Mouse (Mus musculus): ENCODE measurements around the gene Glb1l2. TPM values are rescaled to one million over a fixed set of nuclear protein-coding genes. Genes with fewer than 3 reads are reported as not detected.

Glb1l2 gene
- total RNA-seq, 1 experiment, result 2.6 TPM

DNA sequence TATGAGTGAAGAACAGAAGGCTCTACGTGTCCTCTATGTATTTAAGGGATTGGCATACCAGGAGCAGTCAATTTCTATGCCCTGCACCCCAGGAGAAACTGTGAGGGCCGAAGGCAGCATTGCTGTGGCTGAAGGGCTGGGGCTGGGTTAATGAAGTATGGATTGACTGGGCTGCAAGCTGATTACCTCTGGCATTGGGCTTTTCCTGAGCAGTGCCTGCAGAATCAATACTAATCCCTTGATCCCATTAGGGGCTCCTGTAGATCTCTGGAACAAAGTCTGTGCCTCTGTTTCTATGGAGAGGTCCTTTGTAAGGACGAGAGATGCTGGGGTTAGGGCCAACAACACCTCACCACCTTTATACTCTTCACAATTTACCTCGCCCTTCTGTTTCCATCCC is 59.1 kb downstream of the Glb1l2 start:
- Histone ChIP-seq H3K4me1 (ENCODE audit: control insufficient read depth in 2 of 2, insufficient read depth in 2 of 2, low read length in 2 of 2, poor library complexity in 1 of 2) (no peaks in the 10 kb centered on the region), H3K36me3 (ENCODE audit: control insufficient read depth, insufficient read depth, low read length, poor library complexity, severe bottlenecking) (no peaks in the 10 kb centered on the region), H3K27ac (ENCODE audit: insufficient read depth, low read depth, low read length, poor library complexity, severe bottlenecking) (no peak overlapping the region), H3K4me3 (ENCODE audit: insufficient read depth in 1 of 2, low read depth in 1 of 2, low read length in 2 of 2, poor library complexity in 1 of 2, severe bottlenecking in 1 of 2) (no peak overlapping the region), H3K9ac (ENCODE audit: insufficient read depth, low read depth, low read length, poor library complexity, severe bottlenecking) (no peak overlapping the region), H3K9me3 (ENCODE audit: control insufficient read depth, insufficient read depth, low read depth, low read length) (no peaks in the 10 kb centered on the region)
- in situ Hi-C loops (cut with MboI; ENCODE audit: low sequenced_read_pairs in 2 of 2, unreplicated experiment in 2 of 2), result no loop called here
- TF ChIP-seq ZC3H11A (IDR thresholded peaks at IDR 0.05; ENCODE audit: borderline replicate concordance, low read depth, low read length), result no peak
- no peak for TF ChIP-seq MAFK (IDR thresholded peaks at IDR 0.05; ENCODE audit: insufficient read depth, low read depth, low read length)
- no peak for TF ChIP-seq CHD2 (IDR thresholded peaks at IDR 0.05; ENCODE audit: low read depth, low read length)
- no peak for TF ChIP-seq HCFC1 (IDR thresholded peaks at IDR 0.05; ENCODE audit: borderline replicate concordance, insufficient read depth, low read length)
- TF ChIP-seq ZNF384 (IDR thresholded peaks at IDR 0.05; ENCODE audit: low read depth, low read length), result no peak
- no peak for DNase-seq (ENCODE audit: low read depth, low spot score)

DNA sequence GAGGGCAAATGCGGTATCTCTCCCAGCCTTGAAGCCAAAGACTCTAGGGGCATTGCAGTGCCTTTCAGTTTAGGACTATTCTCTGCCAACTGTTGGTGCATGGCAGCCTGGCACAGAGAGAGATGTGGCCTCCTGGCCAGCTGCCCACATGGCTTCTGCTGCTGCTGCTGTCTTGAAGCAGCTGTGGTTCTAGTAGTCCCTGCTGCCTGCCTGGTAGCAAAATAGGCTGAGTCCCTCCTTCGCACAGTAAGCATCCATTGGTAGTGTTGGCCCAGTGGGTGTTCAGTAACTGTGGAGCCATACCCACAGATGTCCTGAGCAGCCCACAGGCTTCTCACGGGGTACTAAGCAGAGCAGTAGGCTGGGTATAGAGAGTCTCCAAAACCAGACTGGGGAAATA is 63.5 kb downstream of the Glb1l2 start:
- Histone ChIP-seq H3K36me3 (ENCODE audit: control insufficient read depth, insufficient read depth, low read length, poor library complexity, severe bottlenecking) (no peaks in the 10 kb centered on the region), H3K27ac (ENCODE audit: insufficient read depth, low read depth, low read length, poor library complexity, severe bottlenecking) (no peak overlapping the region), H3K9me3 (ENCODE audit: control insufficient read depth, insufficient read depth, low read depth, low read length) (no peaks in the 10 kb centered on the region), H3K9ac (ENCODE audit: insufficient read depth, low read depth, low read length, poor library complexity, severe bottlenecking) (no peak overlapping the region), H3K4me3 (ENCODE audit: insufficient read depth in 1 of 2, low read depth in 1 of 2, low read length in 2 of 2, poor library complexity in 1 of 2, severe bottlenecking in 1 of 2) (no peak overlapping the region), H3K4me1 (ENCODE audit: control insufficient read depth in 2 of 2, insufficient read depth in 2 of 2, low read length in 2 of 2, poor library complexity in 1 of 2) (no peaks in the 10 kb centered on the region)
- no peak for TF ChIP-seq HCFC1 (IDR thresholded peaks at IDR 0.05; ENCODE audit: borderline replicate concordance, insufficient read depth, low read length)
- TF ChIP-seq ZC3H11A (IDR thresholded peaks at IDR 0.05; ENCODE audit: borderline replicate concordance, low read depth, low read length), result no peak
- no peak for TF ChIP-seq ZNF384 (IDR thresholded peaks at IDR 0.05; ENCODE audit: low read depth, low read length)
- TF ChIP-seq MAFK (IDR thresholded peaks at IDR 0.05; ENCODE audit: insufficient read depth, low read depth, low read length), result no peak
- no peak for TF ChIP-seq CHD2 (IDR thresholded peaks at IDR 0.05; ENCODE audit: low read depth, low read length)
- in situ Hi-C loops (cut with MboI; ENCODE audit: low sequenced_read_pairs in 2 of 2, unreplicated experiment in 2 of 2), result no loop called here
- DNase-seq (ENCODE audit: low read depth, low spot score), result no peak

DNA sequence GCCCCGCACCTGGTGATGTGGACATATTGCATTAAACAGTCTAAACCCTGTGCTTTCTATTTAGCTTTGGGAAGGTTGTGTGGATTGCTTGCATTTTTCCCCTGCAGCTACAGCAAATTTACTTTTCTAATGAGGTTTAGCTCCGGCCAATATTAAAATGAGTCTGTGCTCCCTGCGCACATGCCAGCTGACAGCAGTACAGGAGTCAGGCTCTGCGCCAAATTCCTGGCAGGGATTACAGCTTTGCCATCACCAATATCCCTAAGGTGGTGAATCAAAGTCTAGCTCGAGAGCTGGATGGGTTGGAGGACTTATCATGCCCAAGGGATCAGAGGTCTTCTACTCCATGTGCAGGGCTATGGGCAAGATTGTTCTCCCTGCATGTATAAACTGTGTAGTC is 69.2 kb downstream of the Glb1l2 start:
- no peaks in the 10 kb centered on the region for H3K9me3 ChIP-seq (ENCODE audit: control insufficient read depth, insufficient read depth, low read depth, low read length)
- H3K4me3 ChIP-seq (ENCODE audit: insufficient read depth in 1 of 2, low read depth in 1 of 2, low read length in 2 of 2, poor library complexity in 1 of 2, severe bottlenecking in 1 of 2), result no peak overlapping the region
- DNase-seq (ENCODE audit: low read depth, low spot score), result no peak
- no peak overlapping the region for H3K27ac ChIP-seq (ENCODE audit: insufficient read depth, low read depth, low read length, poor library complexity, severe bottlenecking)
- no peak overlapping the region for H3K9ac ChIP-seq (ENCODE audit: insufficient read depth, low read depth, low read length, poor library complexity, severe bottlenecking)
- TF ChIP-seq CHD2 (IDR thresholded peaks at IDR 0.05; ENCODE audit: low read depth, low read length) (no peak), HCFC1 (IDR thresholded peaks at IDR 0.05; ENCODE audit: borderline replicate concordance, insufficient read depth, low read length) (no peak), ZNF384 (IDR thresholded peaks at IDR 0.05; ENCODE audit: low read depth, low read length) (no peak), ZC3H11A (IDR thresholded peaks at IDR 0.05; ENCODE audit: borderline replicate concordance, low read depth, low read length) (no peak)
- H3K36me3 ChIP-seq (ENCODE audit: control insufficient read depth, insufficient read depth, low read length, poor library complexity, severe bottlenecking), result no peaks in the 10 kb centered on the region
- H3K4me1 ChIP-seq (ENCODE audit: control insufficient read depth in 2 of 2, insufficient read depth in 2 of 2, low read length in 2 of 2, poor library complexity in 1 of 2), result no peaks in the 10 kb centered on the region
- in situ Hi-C loops (cut with MboI; ENCODE audit: low sequenced_read_pairs in 2 of 2, unreplicated experiment in 2 of 2), result no loop called here

- Histone ChIP-seq H3K36me3 (ENCODE audit: control insufficient read depth, insufficient read depth, low read length, poor library complexity, severe bottlenecking) (no peaks in the 10 kb centered on the region), H3K4me3 (ENCODE audit: insufficient read depth in 1 of 2, low read depth in 1 of 2, low read length in 2 of 2, poor library complexity in 1 of 2, severe bottlenecking in 1 of 2) (peak overlapping the region; percentile 66 to 72), H3K9ac (ENCODE audit: insufficient read depth, low read depth, low read length, poor library complexity, severe bottlenecking) (peak overlapping the region; percentile 66; the same call in 1 of the 2 replicates), H3K4me1 (ENCODE audit: control insufficient read depth in 2 of 2, insufficient read depth in 2 of 2, low read length in 2 of 2, poor library complexity in 1 of 2) (no peaks in the 10 kb centered on the region), H3K27ac (ENCODE audit: insufficient read depth, low read depth, low read length, poor library complexity, severe bottlenecking) (no peak overlapping the region), H3K9me3 (ENCODE audit: control insufficient read depth, insufficient read depth, low read depth, low read length) (no peaks in the 10 kb centered on the region)
- TF ChIP-seq ZC3H11A (IDR thresholded peaks at IDR 0.05; ENCODE audit: borderline replicate concordance, low read depth, low read length) (no peak), ZNF384 (IDR thresholded peaks at IDR 0.05; ENCODE audit: low read depth, low read length) (no peak), HCFC1 (IDR thresholded peaks at IDR 0.05; ENCODE audit: borderline replicate concordance, insufficient read depth, low read length) (no peak), CHD2 (IDR thresholded peaks at IDR 0.05; ENCODE audit: low read depth, low read length) (no peak), MAFK (IDR thresholded peaks at IDR 0.05; ENCODE audit: insufficient read depth, low read depth, low read length) (no peak)
- DNase-seq (ENCODE audit: low read depth, low spot score), result no peak
- in situ Hi-C loops (cut with MboI; ENCODE audit: low sequenced_read_pairs in 2 of 2, unreplicated experiment in 2 of 2), result no loop called here
Observed at GRCm38 (mm10) chr9:26733986-26734385, 72.3 kb downstream of the Glb1l2 start.
